Mouse (Mus musculus): ENCODE results near the gene Gipc3.

DNA sequence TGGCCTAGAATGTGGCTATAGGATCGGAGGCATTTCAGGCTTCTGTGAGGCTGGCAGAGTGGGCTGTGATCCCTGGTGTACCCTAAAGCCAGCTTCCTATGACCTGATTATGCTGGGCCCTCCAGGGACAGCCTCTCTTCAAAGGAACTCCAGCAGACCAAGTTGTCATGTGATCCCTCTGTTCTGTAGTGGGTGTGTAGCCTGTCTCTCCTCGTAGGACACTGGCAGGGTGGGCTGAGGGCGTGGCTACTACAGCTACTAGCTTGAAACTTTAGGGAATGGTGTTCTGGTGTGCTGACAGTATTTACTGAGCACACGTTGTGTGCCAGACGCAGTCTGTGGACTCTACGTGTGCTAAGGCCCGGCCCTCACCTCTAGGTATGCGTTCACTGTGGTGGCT is 17.7 kb upstream of the Gipc3 start:
- TF ChIP-seq GATA1 (IDR thresholded peaks at IDR 0.05; ENCODE audit: low read length) (no peak), TAL1 (IDR thresholded peaks at IDR 0.05; ENCODE audit: low read length) (no peak)
